Mouse (Mus musculus) monocyte, adult 5-6 weeks (primary cell): ENCODE measurements around the gene Smim4. TPM values are rescaled to one million over a fixed set of nuclear protein-coding genes. Genes with fewer than 3 reads are reported as not detected.
A peak's percentile ranks its signal among the peaks of the same experiment; 100 is the strongest.

Experiments used
- ATAC-seq: fragments of 153-309, 156-312 bp; replicated peaks from 2 replicates; pipeline ENCODE4 v1.8.0; 2017; ENCODE audit warnings: mild to moderate bottlenecking; ENCODE audit not compliant: low TSS enrichment, insufficient number of reproducible peaks, severe bottlenecking, poor library complexity, low FRiP score
- total RNA-seq: library from RNA; stranded (forward); fragments of 200-1000, 200-491, 200-594 nt; gene quantifications from 3 replicates; pipeline ENCODE4 v1.2.3, GENCODE M21; 2017

Gene Smim4
- 28.8 to 62.7 TPM (median 40.4 TPM) in 3 replicates for total RNA-seq

GRCm38 (mm10) chr14:31128826-31129219 is at the start of gene Smim4:
Smim4 (minus strand) TSS chr14:31128956.
- ATAC-seq, result peak; percentile 94

- ATAC-seq, result no peak
Measured at GRCm38 (mm10) chr14:31177715-31178114, 49.0 kb upstream of the Smim4 start.

- ATAC-seq, result no peak
Measured at GRCm38 (mm10) chr14:31177287-31177686, 48.5 kb upstream of the Smim4 start.

- ATAC-seq, result no peak
Measured at GRCm38 (mm10) chr14:31173537-31173936, 44.8 kb upstream of the Smim4 start.

- no peak for ATAC-seq
Measured at GRCm38 (mm10) chr14:31172781-31173455, 44.2 kb upstream of the Smim4 start.

- ATAC-seq, result no peak
Measured at GRCm38 (mm10) chr14:31171821-31172220, 43.1 kb upstream of the Smim4 start.

- no peak for ATAC-seq
Measured at GRCm38 (mm10) chr14:31171386-31171785, 42.6 kb upstream of the Smim4 start.

- no peak for ATAC-seq
Measured at GRCm38 (mm10) chr14:31170963-31171362, 42.2 kb upstream of the Smim4 start.

- no peak for ATAC-seq
Measured at GRCm38 (mm10) chr14:31169508-31169907, 40.8 kb upstream of the Smim4 start.

GRCm38 (mm10) chr14:31168425-31168824 is 39.7 kb upstream of the Smim4 start, which contains the start of gene Stab1:
Stab1 (minus strand) TSS chr14:31168641.
- ATAC-seq, result no peak

- no peak for ATAC-seq
Measured at GRCm38 (mm10) chr14:31166827-31167226, 38.1 kb upstream of the Smim4 start.

- ATAC-seq, result peak; percentile 79
Measured at GRCm38 (mm10) chr14:31165991-31166630, 37.4 kb upstream of the Smim4 start.

- no peak for ATAC-seq
Measured at GRCm38 (mm10) chr14:31165458-31165857, 36.7 kb upstream of the Smim4 start.

- ATAC-seq, result no peak
Measured at GRCm38 (mm10) chr14:31165010-31165409, 36.3 kb upstream of the Smim4 start.

- ATAC-seq, result no peak
Measured at GRCm38 (mm10) chr14:31164067-31164466, 35.3 kb upstream of the Smim4 start.

GRCm38 (mm10) chr14:31161638-31162037 is 32.9 kb upstream of the Smim4 start:
- ATAC-seq, result no peak

GRCm38 (mm10) chr14:31161191-31161590 is 32.4 kb upstream of the Smim4 start:
- ATAC-seq, result no peak

GRCm38 (mm10) chr14:31160196-31161150 is 31.7 kb upstream of the Smim4 start:
- ATAC-seq, result peak; percentile 81

- ATAC-seq, result no peak
Measured at GRCm38 (mm10) chr14:31145694-31146093, 16.9 kb upstream of the Smim4 start.
